Mouse (Mus musculus): Measurements from ENCODE around the gene Kxd1. TPM values are rescaled to one million over a fixed set of nuclear protein-coding genes. Genes with fewer than 3 reads are reported as not detected.

Gene Kxd1
- polyA plus RNA-seq, 1 experiment from 2014 or later = 75.2 TPM

DNA sequence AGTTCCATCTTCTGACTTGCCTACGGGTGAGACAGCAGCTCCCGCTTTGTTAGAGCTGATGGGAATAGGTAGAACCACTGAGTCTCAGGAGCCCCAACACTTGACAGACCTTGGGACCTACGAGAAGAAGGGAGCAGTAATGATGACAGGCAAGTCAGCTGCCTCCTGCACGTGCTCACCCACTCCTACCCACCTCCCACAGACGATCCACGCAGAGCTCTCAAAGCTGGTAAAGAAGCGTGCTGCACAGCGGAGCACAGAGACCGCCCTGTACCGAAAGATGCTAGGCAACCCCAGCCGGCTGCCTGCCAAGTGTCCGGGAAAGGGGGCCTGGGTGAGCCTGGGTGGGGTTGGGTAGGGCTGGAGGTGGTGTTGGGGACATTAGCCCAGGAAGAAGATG, 6.5 kb upstream of the Kxd1 start:
- H3K4me3 ChIP-seq (ENCODE audit: low read depth, low read length) = no peak overlapping the region
- H3K27ac ChIP-seq (ENCODE audit: low read depth, low read length) = no peak overlapping the region
- no peak overlapping the region for H3K9ac ChIP-seq (ENCODE audit: low read depth, low read length)
- ATAC-seq (replicated peaks; ENCODE audit: low FRiP score) (no peak), DNase-seq (ENCODE audit: low spot score) (no peak)
- H3K4me1 ChIP-seq (replicated peaks; ENCODE audit: control insufficient read depth, insufficient read depth, low read length) = peaks cover 12% of the 10 kb centered on the region
- H3K27me3 ChIP-seq (replicated peaks; ENCODE audit: control insufficient read depth, insufficient read depth, low read length) = no peaks in the 10 kb centered on the region
- no peak overlapping the region for H3K4me2 ChIP-seq
- H3K9me3 ChIP-seq (ENCODE audit: control insufficient read depth, low read length) = no peaks in the 10 kb centered on the region
- WGBS = 94% methylated on average over 12 of the region's 12 CpGs
- H3K36me3 ChIP-seq (ENCODE audit: control insufficient read depth, insufficient read depth, low read length) = peaks cover 62% of the 10 kb centered on the region

DNA sequence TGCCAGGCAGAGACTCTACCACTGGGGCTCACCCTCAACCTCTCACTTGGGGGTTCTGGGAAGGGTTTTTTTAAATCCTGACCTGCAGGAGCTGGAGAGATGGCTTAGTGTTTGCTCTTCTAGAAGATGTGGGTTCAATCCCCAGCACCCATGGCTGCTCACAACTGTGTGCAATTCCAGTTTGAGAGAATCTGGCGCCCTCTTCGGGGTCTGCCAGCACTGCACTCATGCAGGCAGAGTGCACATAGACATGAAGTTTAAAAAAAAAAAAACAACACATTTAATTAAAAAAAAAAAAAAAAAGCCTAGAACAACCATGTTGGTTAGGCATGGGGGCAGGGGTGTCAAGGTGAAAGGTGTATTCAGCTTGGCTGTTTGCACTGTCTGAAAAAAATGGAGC, 2.6 kb upstream of the Kxd1 start:
- Histone ChIP-seq H3K4me2 (peak overlapping the region; percentile 93; the same call in 1 of the 2 replicates), H3K4me1 (replicated peaks; ENCODE audit: control insufficient read depth, insufficient read depth, low read length) (peaks cover 26% of the 10 kb centered on the region), H3K36me3 (ENCODE audit: control insufficient read depth, insufficient read depth, low read length) (peaks cover 48% of the 10 kb centered on the region), H3K27me3 (replicated peaks; ENCODE audit: control insufficient read depth, insufficient read depth, low read length) (no peaks in the 10 kb centered on the region), H3K27ac (ENCODE audit: low read depth, low read length) (no peak overlapping the region), H3K9ac (ENCODE audit: low read depth, low read length) (no peak overlapping the region), H3K9me3 (ENCODE audit: control insufficient read depth, low read length) (no peaks in the 10 kb centered on the region), H3K4me3 (ENCODE audit: low read depth, low read length) (peak overlapping the region; percentile 96; the same call in 1 of the 2 replicates)
- DNase-seq (ENCODE audit: low spot score) (no peak), ATAC-seq (replicated peaks; ENCODE audit: low FRiP score) (no peak)
- WGBS = 84% methylated on average over 2 of the region's 2 CpGs

DNA sequence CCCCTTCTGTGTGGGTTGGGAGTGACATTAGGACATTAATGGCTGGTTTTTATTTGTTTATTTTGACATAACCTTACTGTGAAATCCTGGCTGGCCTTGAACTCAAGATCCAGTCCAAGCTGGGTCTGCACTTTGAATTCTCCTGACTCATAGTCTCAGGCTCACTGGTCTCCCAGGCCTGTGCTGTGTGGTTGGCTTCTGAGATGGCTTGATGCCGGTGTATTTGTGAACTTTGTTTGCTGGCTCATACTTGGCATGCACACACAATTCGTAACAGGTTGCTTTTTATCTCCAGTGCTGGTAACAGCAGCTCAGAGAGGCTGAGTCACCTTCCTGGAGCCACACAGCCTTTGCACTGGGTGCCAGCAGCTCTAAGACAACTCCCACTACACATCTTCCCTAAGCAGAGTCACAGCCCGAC, 2.0 kb upstream of the Kxd1 start:
- Histone ChIP-seq H3K4me3 (ENCODE audit: low read depth, low read length) (peak overlapping the region; percentile 96), H3K9me3 (ENCODE audit: control insufficient read depth, low read length) (no peaks in the 10 kb centered on the region), H3K27me3 (replicated peaks; ENCODE audit: control insufficient read depth, insufficient read depth, low read length) (no peaks in the 10 kb centered on the region), H3K27ac (ENCODE audit: low read depth, low read length) (peak overlapping the region; percentile 60; the same call in 1 of the 2 replicates), H3K4me1 (replicated peaks; ENCODE audit: control insufficient read depth, insufficient read depth, low read length) (peaks cover 26% of the 10 kb centered on the region), H3K36me3 (ENCODE audit: control insufficient read depth, insufficient read depth, low read length) (peaks cover 42% of the 10 kb centered on the region), H3K4me2 (peak overlapping the region; percentile 93), H3K9ac (ENCODE audit: low read depth, low read length) (peak overlapping the region; percentile 97; the same call in 1 of the 2 replicates)
- DNase-seq (ENCODE audit: low spot score) (no peak), ATAC-seq (replicated peaks; ENCODE audit: low FRiP score) (no peak)
- 77% methylated on average over 3 of the region's 3 CpGs for WGBS

DNA sequence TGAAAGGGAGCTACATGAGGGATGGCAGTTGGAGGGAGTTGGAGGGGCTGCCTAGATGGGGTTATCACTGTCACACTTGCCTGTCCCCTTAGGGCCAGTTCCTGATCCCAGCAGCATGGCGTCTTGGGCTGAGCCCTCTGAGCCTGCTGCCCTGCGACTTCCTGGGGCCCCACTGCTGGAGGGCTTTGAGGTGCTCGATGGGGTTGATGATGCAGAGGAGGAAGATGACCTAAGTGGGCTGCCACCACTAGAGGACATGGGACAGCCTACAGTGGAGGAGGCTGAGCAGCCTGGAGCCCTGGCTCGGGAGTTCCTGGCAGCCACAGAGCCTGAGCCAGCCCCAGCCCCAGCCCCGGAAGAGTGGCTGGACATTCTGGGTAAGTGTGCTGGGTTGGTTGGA, 1.5 kb upstream of the Kxd1 start:
- WGBS = 42% methylated on average over 5 of the region's 5 CpGs
- ATAC-seq (replicated peaks; ENCODE audit: low FRiP score) = no peak

DNA sequence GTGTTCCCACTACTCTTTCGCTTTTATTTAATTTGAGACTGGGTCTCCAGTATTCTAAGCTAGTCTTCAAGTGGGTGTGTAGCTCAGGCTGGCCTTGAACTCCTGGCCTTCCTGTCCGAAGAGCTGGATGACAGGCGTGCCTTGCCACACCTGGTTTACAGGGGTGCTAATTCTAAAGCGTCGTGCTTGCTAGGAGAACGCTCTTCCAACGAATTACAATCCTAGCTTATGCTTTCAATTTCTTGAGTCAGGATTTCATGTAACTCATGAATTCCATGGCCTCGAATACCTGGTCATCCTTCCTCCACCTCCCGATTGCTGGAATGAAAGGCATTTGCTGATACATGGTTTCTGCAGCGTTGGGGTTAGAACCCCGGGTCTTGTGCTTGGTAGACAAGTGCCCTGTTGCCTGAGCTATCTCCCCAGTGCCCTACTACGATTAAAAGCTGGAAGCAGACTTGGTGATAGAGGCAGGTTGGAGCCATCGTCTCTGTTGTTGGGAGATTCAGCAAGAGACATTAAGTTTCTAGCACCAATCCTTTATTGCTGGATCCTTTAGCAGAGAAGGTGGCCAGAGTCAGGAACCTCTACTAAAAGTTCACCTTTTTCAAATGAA, 534 bp upstream of the Kxd1 start:
- DNase-seq (ENCODE audit: low spot score) (no peak), ATAC-seq (replicated peaks; ENCODE audit: low FRiP score) (no peak)
- H3K36me3 ChIP-seq (ENCODE audit: control insufficient read depth, insufficient read depth, low read length) = peaks cover 29% of the 10 kb centered on the region
- H3K4me2 ChIP-seq = peak overlapping the region; percentile 93
- 18% methylated on average over 13 of the region's 13 CpGs for WGBS
- H3K9ac ChIP-seq (ENCODE audit: low read depth, low read length) = peak overlapping the region; percentile 97
- no peaks in the 10 kb centered on the region for H3K27me3 ChIP-seq (replicated peaks; ENCODE audit: control insufficient read depth, insufficient read depth, low read length)
- H3K27ac ChIP-seq (ENCODE audit: low read depth, low read length) = peak overlapping the region; percentile 90
- no peaks in the 10 kb centered on the region for H3K9me3 ChIP-seq (ENCODE audit: control insufficient read depth, low read length)
- H3K4me3 ChIP-seq (ENCODE audit: low read depth, low read length) = peak overlapping the region; percentile 96
- peaks cover 26% of the 10 kb centered on the region for H3K4me1 ChIP-seq (replicated peaks; ENCODE audit: control insufficient read depth, insufficient read depth, low read length)

More for the DNA sequence above, 1.5 kb upstream of the Kxd1 start:
- Histone ChIP-seq H3K4me2 (peak overlapping the region; percentile 93), H3K27ac (ENCODE audit: low read depth, low read length) (peak overlapping the region; percentile 60; the same call in 1 of the 2 replicates), H3K4me1 (replicated peaks; ENCODE audit: control insufficient read depth, insufficient read depth, low read length) (peaks cover 26% of the 10 kb centered on the region), H3K36me3 (ENCODE audit: control insufficient read depth, insufficient read depth, low read length) (peaks cover 38% of the 10 kb centered on the region), H3K4me3 (ENCODE audit: low read depth, low read length) (peak overlapping the region; percentile 96), H3K27me3 (replicated peaks; ENCODE audit: control insufficient read depth, insufficient read depth, low read length) (no peaks in the 10 kb centered on the region), H3K9me3 (ENCODE audit: control insufficient read depth, low read length) (no peaks in the 10 kb centered on the region), H3K9ac (ENCODE audit: low read depth, low read length) (peak overlapping the region; percentile 97)
- no peak for DNase-seq (ENCODE audit: low spot score)

- Histone ChIP-seq H3K27me3 (replicated peaks; ENCODE audit: control insufficient read depth, insufficient read depth, low read length) (no peaks in the 10 kb centered on the region), H3K9ac (ENCODE audit: low read depth, low read length) (peak overlapping the region; percentile 97), H3K36me3 (ENCODE audit: control insufficient read depth, insufficient read depth, low read length) (peaks cover 19% of the 10 kb centered on the region), H3K27ac (ENCODE audit: low read depth, low read length) (peak overlapping the region; percentile 90), H3K9me3 (ENCODE audit: control insufficient read depth, low read length) (no peaks in the 10 kb centered on the region), H3K4me1 (replicated peaks; ENCODE audit: control insufficient read depth, insufficient read depth, low read length) (peaks cover 30% of the 10 kb centered on the region), H3K4me2 (peak overlapping the region; percentile 93), H3K4me3 (ENCODE audit: low read depth, low read length) (peak overlapping the region; percentile 96)
- DNase-seq (ENCODE audit: low spot score) = no peak
- WGBS = 5% methylated on average over 8 of the region's 8 CpGs
- no peak for ATAC-seq (replicated peaks; ENCODE audit: low FRiP score)
Measured at GRCm38 (mm10) chr8:70527111-70527511, 645 bp downstream of the Kxd1 start.

GRCm38 (mm10) chr8:70522592-70523403, 5.0 kb downstream of the Kxd1 start:
- peak overlapping the region; percentile 88 for H3K9ac ChIP-seq (ENCODE audit: low read depth, low read length)
- H3K36me3 ChIP-seq (ENCODE audit: control insufficient read depth, insufficient read depth, low read length) = no peaks in the 10 kb centered on the region
- WGBS = under 1% methylated on average over 51 of the region's 51 CpGs
- H3K4me1 ChIP-seq (replicated peaks; ENCODE audit: control insufficient read depth, insufficient read depth, low read length) = peaks cover 17% of the 10 kb centered on the region
- no peaks in the 10 kb centered on the region for H3K9me3 ChIP-seq (ENCODE audit: control insufficient read depth, low read length)
- DNase-seq (ENCODE audit: low spot score) (peak; percentile 91), ATAC-seq (replicated peaks; ENCODE audit: low FRiP score) (peak; percentile 82)
- peak overlapping the region; percentile 91 for H3K27ac ChIP-seq (ENCODE audit: low read depth, low read length)
- peak overlapping the region; percentile 81 for H3K4me2 ChIP-seq
- H3K4me3 ChIP-seq (ENCODE audit: low read depth, low read length) = peak overlapping the region; percentile 82
- H3K27me3 ChIP-seq (replicated peaks; ENCODE audit: control insufficient read depth, insufficient read depth, low read length) = no peaks in the 10 kb centered on the region

- peaks cover 7% of the 10 kb centered on the region for H3K4me1 ChIP-seq (replicated peaks; ENCODE audit: control insufficient read depth, insufficient read depth, low read length)
- H3K4me3 ChIP-seq (ENCODE audit: low read depth, low read length) = no peak overlapping the region
- no peaks in the 10 kb centered on the region for H3K27me3 ChIP-seq (replicated peaks; ENCODE audit: control insufficient read depth, insufficient read depth, low read length)
- peaks cover 6% of the 10 kb centered on the region; the same call in 1 of the 2 replicates for H3K36me3 ChIP-seq (ENCODE audit: control insufficient read depth, insufficient read depth, low read length)
- no peak overlapping the region for H3K4me2 ChIP-seq
- H3K9me3 ChIP-seq (ENCODE audit: control insufficient read depth, low read length) = no peaks in the 10 kb centered on the region
- DNase-seq (ENCODE audit: low spot score) = no peak
- ATAC-seq (replicated peaks; ENCODE audit: low FRiP score) = no peak
- WGBS = 48% methylated on average over 2 of the region's 2 CpGs
- H3K9ac ChIP-seq (ENCODE audit: low read depth, low read length) = no peak overlapping the region
- no peak overlapping the region for H3K27ac ChIP-seq (ENCODE audit: low read depth, low read length)
Measured at GRCm38 (mm10) chr8:70519606-70520005, 8.2 kb downstream of the Kxd1 start.
